Mouse (Mus musculus) CH12.LX (cell line): ENCODE measurements around the gene Olfr1410. TPM values are rescaled to one million over a fixed set of nuclear protein-coding genes. Genes with fewer than 3 reads are reported as not detected.

ENCODE experiments used
- DNase-seq: peaks from one replicate; pipeline ENCODE4 v3.0.0-alpha.2; 2013; ENCODE audit errors: extremely low read depth
- H3K27ac ChIP-seq: 2 replicates; pipeline ENCODE4 v1.5.1; 2012; ENCODE audit warnings: low read depth, mild to moderate bottlenecking, control low read depth, moderate library complexity; ENCODE audit not compliant: insufficient read depth
- H3K27me3 ChIP-seq: replicated peaks from 2 replicates; pipeline ENCODE3; 2012; ENCODE audit warnings: inconsistent platforms
- H3K36me3 ChIP-seq, 2 experiments: replicated peaks in 1 of 2; 2 replicates each; pipeline versions ENCODE3 to v1.6.1; 2012; ENCODE audit warnings: inconsistent platforms in 1 of 2, low read length in 1 of 2, mild to moderate bottlenecking in 1 of 2, mixed read lengths in 1 of 2, moderate library complexity in 1 of 2; ENCODE audit not compliant: control insufficient read depth in 1 of 2, insufficient read depth in 1 of 2
- H3K4me1 ChIP-seq, 2 experiments: 2 replicates each; pipeline ENCODE4 v1.6.1; 2012; ENCODE audit warnings: inconsistent platforms in 1 of 2, moderate library complexity in 1 of 2; ENCODE audit not compliant: insufficient read depth in 2 of 2, control insufficient read depth in 1 of 2
- H3K4me2 ChIP-seq: 2 replicates; pipeline ENCODE4 v1.6.1; 2012; ENCODE audit warnings: low read depth, mild to moderate bottlenecking, control low read depth; ENCODE audit not compliant: poor library complexity, insufficient read depth, severe bottlenecking
- H3K4me3 ChIP-seq, 3 experiments: fragments of 150-350 bp in 1 of 3; sonication (generic) in 1 of 3; replicated peaks in 1 of 3; 2 replicates each; pipeline versions ENCODE3 to v1.5.1; 2011 to 2012; ENCODE audit warnings: low read depth in 2 of 3, low read length in 2 of 3, mild to moderate bottlenecking in 2 of 3, moderate library complexity in 2 of 3, control low read depth in 1 of 3, improper control_type of control experiment in 1 of 3, inconsistent platforms in 1 of 3, mixed read lengths in 1 of 3; ENCODE audit not compliant: poor library complexity in 1 of 3
- H3K79me2 ChIP-seq: replicated peaks from 2 replicates; pipeline ENCODE4 v1.6.1; 2012; ENCODE audit warnings: mild to moderate bottlenecking, moderate library complexity; ENCODE audit not compliant: control insufficient read depth, poor library complexity, insufficient read depth, severe bottlenecking; ENCODE audit errors: extremely low read depth
- H3K9ac ChIP-seq: 2 replicates; pipeline ENCODE4 v1.6.1; 2012; ENCODE audit warnings: low read depth, mild to moderate bottlenecking, control low read depth, moderate library complexity; ENCODE audit not compliant: insufficient read depth
- H3K9me3 ChIP-seq: replicated peaks from 2 replicates; pipeline ENCODE3; 2012; ENCODE audit warnings: low read length, inconsistent platforms, mixed read lengths
- CHD2 ChIP-seq: IDR thresholded peaks from 2 replicates; pipeline ENCODE4 v1.6.1; 2011; ENCODE audit warnings: low read length, improper control_type of control experiment
- E2F4 ChIP-seq: IDR thresholded peaks from 2 replicates; pipeline ENCODE4 v1.6.1; 2011; ENCODE audit warnings: low read depth, low read length, improper control_type of control experiment; ENCODE audit not compliant: insufficient replicate concordance
- ELF1 ChIP-seq: IDR thresholded peaks from 2 replicates; pipeline ENCODE4 v1.6.1; 2014; ENCODE audit warnings: low read depth, mild to moderate bottlenecking, inconsistent platforms, low read length, improper control_type of control experiment
- EP300 ChIP-seq: IDR thresholded peaks from 2 replicates; pipeline ENCODE4 v1.6.1; 2011; ENCODE audit warnings: low read length, improper control_type of control experiment
- GABPA ChIP-seq: IDR thresholded peaks from 2 replicates; pipeline ENCODE4 v1.6.1; 2012; ENCODE audit warnings: low read depth, low read length, improper control_type of control experiment, inconsistent platforms; ENCODE audit not compliant: insufficient replicate concordance
- HCFC1 ChIP-seq: IDR thresholded peaks from 2 replicates; pipeline ENCODE4 v1.6.1; 2012; ENCODE audit warnings: low read depth, mild to moderate bottlenecking, inconsistent platforms, low read length, improper control_type of control experiment
- JUN ChIP-seq: IDR thresholded peaks from 2 replicates; pipeline ENCODE4 v1.6.1; 2011; ENCODE audit warnings: low read depth, mild to moderate bottlenecking, low read length, improper control_type of control experiment, moderate library complexity; ENCODE audit not compliant: insufficient read depth
- JUND ChIP-seq: conservative IDR thresholded peaks from 2 replicates; pipeline ENCODE4 v1.6.1; 2011; ENCODE audit warnings: low read depth, low read length, improper control_type of control experiment
- KAT2A ChIP-seq: IDR thresholded peaks from 2 replicates; pipeline ENCODE4 v1.6.1; 2012; ENCODE audit warnings: low read length, improper control_type of control experiment, inconsistent platforms; ENCODE audit not compliant: insufficient replicate concordance
- MAFK ChIP-seq: IDR thresholded peaks from 2 replicates; pipeline ENCODE4 v1.6.1; 2011; ENCODE audit warnings: low read length, improper control_type of control experiment; ENCODE audit not compliant: insufficient replicate concordance
- MAZ ChIP-seq: IDR thresholded peaks from 2 replicates; pipeline ENCODE4 v1.6.1; 2012; ENCODE audit warnings: low read depth, mild to moderate bottlenecking, inconsistent platforms, low read length, improper control_type of control experiment, moderate library complexity
- MEF2A ChIP-seq: IDR thresholded peaks from 2 replicates; pipeline ENCODE4 v1.6.1; 2014; ENCODE audit warnings: low read depth, mild to moderate bottlenecking, inconsistent platforms, low read length, improper control_type of control experiment, borderline replicate concordance
- MYC ChIP-seq: IDR thresholded peaks from 2 replicates; pipeline ENCODE4 v1.6.1; 2011; ENCODE audit warnings: low read depth, mild to moderate bottlenecking, improper control_type of control experiment, low read length
- NELFE ChIP-seq: IDR thresholded peaks from 2 replicates; pipeline ENCODE4 v1.6.1; 2011; ENCODE audit warnings: low read depth, low read length, improper control_type of control experiment
- NRF1 ChIP-seq: IDR thresholded peaks from 2 replicates; pipeline ENCODE4 v1.6.1; 2014; ENCODE audit warnings: low read depth, mild to moderate bottlenecking, inconsistent platforms, low read length, improper control_type of control experiment, moderate library complexity
- POLR2A ChIP-seq: IDR thresholded peaks from 2 replicates; pipeline ENCODE4 v1.6.1; 2011; ENCODE audit warnings: low read depth, mild to moderate bottlenecking, improper control_type of control experiment, low read length
- RAD21 ChIP-seq: IDR thresholded peaks from 2 replicates; pipeline ENCODE4 v1.6.1; 2011; ENCODE audit warnings: low read depth, mild to moderate bottlenecking, low read length, improper control_type of control experiment, moderate library complexity
- RCOR1 ChIP-seq: conservative IDR thresholded peaks from 2 replicates; pipeline ENCODE4 v1.6.1; 2012; ENCODE audit warnings: low read depth, mild to moderate bottlenecking, inconsistent platforms, low read length, improper control_type of control experiment
- SIN3A ChIP-seq: IDR thresholded peaks from 2 replicates; pipeline ENCODE4 v1.6.1; 2012; ENCODE audit warnings: low read length, improper control_type of control experiment, inconsistent platforms
- TCF12 ChIP-seq: IDR thresholded peaks from 2 replicates; pipeline ENCODE4 v1.6.1; 2014; ENCODE audit warnings: low read depth, mild to moderate bottlenecking, inconsistent platforms, low read length, improper control_type of control experiment
- USF1 ChIP-seq: IDR thresholded peaks from 2 replicates; pipeline ENCODE4 v1.6.1; 2014; ENCODE audit warnings: low read depth, mild to moderate bottlenecking, inconsistent platforms, low read length, improper control_type of control experiment
- USF2 ChIP-seq: conservative IDR thresholded peaks from 2 replicates; pipeline ENCODE4 v1.6.1; 2011; ENCODE audit warnings: low read depth, low read length, improper control_type of control experiment
- ZC3H11A ChIP-seq: IDR thresholded peaks from 2 replicates; pipeline ENCODE4 v1.6.1; 2012; ENCODE audit warnings: low read depth, mild to moderate bottlenecking, inconsistent platforms, low read length, improper control_type of control experiment
- ZKSCAN1 ChIP-seq: IDR thresholded peaks from 2 replicates; pipeline ENCODE4 v1.6.1; 2012; ENCODE audit warnings: low read depth, inconsistent platforms, low read length, improper control_type of control experiment, borderline replicate concordance
- ZMIZ1 ChIP-seq: IDR thresholded peaks from 2 replicates; pipeline ENCODE4 v1.6.1; 2012; ENCODE audit warnings: low read depth, mild to moderate bottlenecking, inconsistent platforms, low read length, improper control_type of control experiment
- ZNF384 ChIP-seq: IDR thresholded peaks from 2 replicates; pipeline ENCODE4 v1.6.1; 2012; ENCODE audit warnings: low read depth, low read length, improper control_type of control experiment, inconsistent platforms
- dilution Hi-C: fragments of 300-500 bp; cut with MboI; formaldehyde crosslinking; loops from 2 replicates; pipeline ENCODE4 v1.14.3; 2020; ENCODE audit warnings: low sequenced_read_pairs; ENCODE audit not compliant: extremely low pct_unique_long_range_greater_than_20kb, extremely low pct_ligation_motif_present
- in situ Hi-C: fragments of 300-500 bp; cut with MboI; formaldehyde crosslinking; loops from 3 replicates; pipeline ENCODE4 v1.14.3; 2019; ENCODE audit warnings: low sequenced_read_pairs, low pct_ligation_motif_present, low pct_unique_long_range_greater_than_20kb, mixed read lengths
- polyA plus RNA-seq: library from polyadenylated mRNA; unstranded; fragments of >175 nt; gene quantifications from 2 replicates; pipeline ENCODE4 v1.2.1, GENCODE M21; 2012; ENCODE audit warnings: low read depth; ENCODE audit not compliant: insufficient read length
- total RNA-seq, 2 experiments: library from RNA; depleted of rRNA; stranded (reverse); fragments of 300-350 nt in 1 of 2; fragments of >200 nt in 1 of 2; gene quantifications; 2 replicates each; pipeline ENCODE4 v1.2.3; 2012 to 2014

The Olfr1410 gene
- 0.08 TPM in 2 replicates for total RNA-seq (2012; rRNA removed)
- total RNA-seq (2014; rRNA removed) = not detected in 2 replicates
- not detected in 2 replicates for polyA plus RNA-seq

GRCm38 (mm10) chr1:92605482-92605881 is at the start of gene Olfr1410:
TSS of gene Olfr1410 (plus strand) at chr1:92605782.
- Histone ChIP-seq H3K79me2 (no peaks in the 10 kb centered on the region), H3K9ac (no peak within 1 kb of the TSS), H3K4me1 (peaks cover 0 to 2% of the 10 kb centered on the region in 2 experiments; a peak in 1 of 4 replicates), H3K27ac (no peak within 1 kb of the TSS), H3K36me3 (no peaks in the 10 kb centered on the region), H3K4me2 (no peak within 1 kb of the TSS), H3K27me3 (peaks cover 94% of the 10 kb centered on the region), H3K4me3 (no peak within 1 kb of the TSS), H3K9me3 (peaks cover 5% of the 10 kb centered on the region)
- no peak for DNase-seq
- dilution Hi-C loops = no loop called here
- in situ Hi-C loops = loop anchor here (10.0 kb wide), 1 partner anchor 691 kb away; no protein-coding TSS in a partner anchor
- no peak for TF ChIP-seq POLR2A
- no peak for TF ChIP-seq USF2
- TF ChIP-seq NELFE = no peak
- TF ChIP-seq NRF1 = no peak
- no peak for TF ChIP-seq SIN3A
- no peak for TF ChIP-seq JUN
- TF ChIP-seq ZC3H11A = no peak
- no peak for TF ChIP-seq MYC
- TF ChIP-seq MAZ = no peak
- no peak for TF ChIP-seq KAT2A
- TF ChIP-seq ELF1 = no peak
- no peak for TF ChIP-seq ZNF384
- no peak for TF ChIP-seq JUND
- TF ChIP-seq ZMIZ1 = no peak
- no peak for TF ChIP-seq E2F4
- TF ChIP-seq CHD2 = no peak
- TF ChIP-seq ZKSCAN1 = no peak

- no peak for TF ChIP-seq ZNF384
- no peak for TF ChIP-seq RCOR1
- TF ChIP-seq USF2 = no peak
- no peak for TF ChIP-seq E2F4
- TF ChIP-seq HCFC1 = no peak
- no peak for TF ChIP-seq JUND
- TF ChIP-seq TCF12 = no peak
- TF ChIP-seq EP300 = no peak
- no peak for TF ChIP-seq NELFE
- TF ChIP-seq USF1 = no peak
- TF ChIP-seq MEF2A = no peak
- no peak for TF ChIP-seq ZKSCAN1
- TF ChIP-seq CHD2 = no peak
- no peak for TF ChIP-seq RAD21
- TF ChIP-seq MAFK = no peak
- TF ChIP-seq GABPA = no peak
- no peak within 1 kb of the TSS for H3K4me3 ChIP-seq
- no peak within 1 kb of the TSS for H3K27ac ChIP-seq
- H3K4me1 ChIP-seq = no peaks in the 10 kb centered on the region
- H3K9me3 ChIP-seq = no peaks in the 10 kb centered on the region
- H3K4me2 ChIP-seq = no peak within 1 kb of the TSS
- no peak for DNase-seq
- in situ Hi-C loops (no loop called here), dilution Hi-C loops (no loop called here)
- H3K9ac ChIP-seq = no peak within 1 kb of the TSS
- no peaks in the 10 kb centered on the region for H3K79me2 ChIP-seq
- H3K27me3 ChIP-seq = peaks cover 66% of the 10 kb centered on the region
- H3K36me3 ChIP-seq = no peaks in the 10 kb centered on the region
Observed at GRCm38 (mm10) chr1:92571022-92571421, 34.6 kb upstream of the Olfr1410 start, which contains the start of gene Olfr1413. TSS of gene Olfr1413 (plus strand) at chr1:92571322.
